Mouse (Mus musculus) embryonic fibroblast, embryonic 13.5 days (primary cell): ENCODE data around the gene 1700088E04Rik.

Source experiments
- CTCF ChIP-seq: IDR thresholded peaks from 2 replicates; pipeline ENCODE4 v1.5.1; 2011; ENCODE audit warnings: mild to moderate bottlenecking, control low read depth, low read length, moderate library complexity, borderline replicate concordance; ENCODE audit not compliant: insufficient read depth
- POLR2A ChIP-seq: IDR thresholded peaks from 2 replicates; pipeline ENCODE4 v1.6.1; 2011; ENCODE audit warnings: low read depth, mild to moderate bottlenecking, control low read depth, low read length, moderate library complexity

DNA sequence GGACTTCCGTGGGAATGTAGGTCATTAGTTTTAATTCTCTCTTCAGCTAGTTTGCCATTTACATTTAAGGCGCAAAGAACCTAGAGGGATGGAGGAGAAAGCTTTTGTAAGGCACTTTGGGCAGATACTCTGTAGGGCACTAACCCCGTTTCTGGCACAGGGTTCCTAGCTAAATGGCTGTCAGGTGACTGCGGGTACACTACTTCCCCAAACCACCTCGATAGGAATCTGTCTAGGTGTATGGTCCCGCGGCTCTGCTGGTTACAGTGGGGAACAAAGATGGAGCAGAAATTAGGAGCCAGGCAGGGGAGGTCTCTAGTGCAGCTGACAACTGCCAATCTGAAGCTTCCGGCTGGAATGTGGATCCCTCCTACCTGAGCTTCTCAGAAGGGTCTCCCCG is 31.0 kb downstream of the 1700088E04Rik start:
- TF ChIP-seq POLR2A: no peak
- no peak for TF ChIP-seq CTCF
